Mouse (Mus musculus): ENCODE results near the gene Map3k5. TPM values are rescaled to one million over a fixed set of nuclear protein-coding genes. Genes with fewer than 3 reads are reported as not detected.

Gene Map3k5
- polyA plus RNA-seq, 1 experiment from 2014 or later, result 1.6 TPM

DNA sequence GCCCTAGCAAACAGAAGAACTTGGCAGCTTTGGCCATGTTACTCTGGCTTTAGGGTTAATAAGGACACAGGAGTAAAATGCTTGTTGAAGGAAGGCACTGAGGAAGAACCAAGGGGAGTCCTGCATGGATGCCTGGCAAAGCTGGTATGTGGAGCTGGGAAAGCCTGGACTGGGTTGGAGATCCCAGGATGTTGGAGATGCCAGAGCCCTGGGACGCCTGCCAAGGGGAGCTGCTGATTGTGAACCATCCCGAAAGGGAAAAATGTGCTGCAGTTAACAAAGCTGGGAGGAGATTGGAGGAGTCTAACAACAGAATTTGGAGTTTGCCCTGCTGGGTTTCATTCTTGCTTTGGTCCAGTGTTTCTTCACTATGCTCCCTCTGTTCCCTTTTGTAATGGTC is 97.7 kb downstream of the Map3k5 start:
- Histone ChIP-seq H3K4me1 (ENCODE audit: control insufficient read depth, insufficient read depth, low read length) (no peaks in the 10 kb centered on the region), H3K27me3 (ENCODE audit: control insufficient read depth, insufficient read depth, low read length) (no peaks in the 10 kb centered on the region), H3K4me3 (ENCODE audit: low read depth, low read length) (no peak overlapping the region), H3K4me2 (ENCODE audit: low read depth, low read length) (no peak overlapping the region), H3K9ac (replicated peaks; ENCODE audit: low read length) (no peak overlapping the region), H3K36me3 (replicated peaks; ENCODE audit: control insufficient read depth, insufficient read depth, low read depth, low read length) (no peaks in the 10 kb centered on the region), H3K9me3 (replicated peaks; ENCODE audit: control insufficient read depth, low read length) (no peaks in the 10 kb centered on the region), H3K27ac (replicated peaks; ENCODE audit: low read depth, low read length) (no peak overlapping the region)
- 93% methylated on average over 2 of the region's 2 CpGs for WGBS
- DNase-seq (ENCODE audit: low spot score), result no peak
- ATAC-seq (replicated peaks; ENCODE audit: insufficient number of reproducible peaks, low FRiP score, low TSS enrichment, low read depth), result no peak

GRCm38 (mm10) chr10:20036375-20036774 is 102.1 kb downstream of the Map3k5 start:
- DNase-seq (ENCODE audit: low spot score), result no peak
- ATAC-seq (replicated peaks; ENCODE audit: insufficient number of reproducible peaks, low FRiP score, low TSS enrichment, low read depth), result no peak
- no peaks in the 10 kb centered on the region for H3K4me1 ChIP-seq (ENCODE audit: control insufficient read depth, insufficient read depth, low read length)
- no peaks in the 10 kb centered on the region for H3K36me3 ChIP-seq (replicated peaks; ENCODE audit: control insufficient read depth, insufficient read depth, low read depth, low read length)
- WGBS, result 80% methylated on average over 2 of the region's 2 CpGs
- H3K4me3 ChIP-seq (ENCODE audit: low read depth, low read length), result no peak overlapping the region
- no peaks in the 10 kb centered on the region for H3K9me3 ChIP-seq (replicated peaks; ENCODE audit: control insufficient read depth, low read length)
- H3K4me2 ChIP-seq (ENCODE audit: low read depth, low read length), result no peak overlapping the region
- no peak overlapping the region for H3K9ac ChIP-seq (replicated peaks; ENCODE audit: low read length)
- H3K27ac ChIP-seq (replicated peaks; ENCODE audit: low read depth, low read length), result no peak overlapping the region
- H3K27me3 ChIP-seq (ENCODE audit: control insufficient read depth, insufficient read depth, low read length), result no peaks in the 10 kb centered on the region

GRCm38 (mm10) chr10:20036846-20037245 is 102.6 kb downstream of the Map3k5 start:
- Histone ChIP-seq H3K9ac (replicated peaks; ENCODE audit: low read length) (no peak overlapping the region), H3K27me3 (ENCODE audit: control insufficient read depth, insufficient read depth, low read length) (no peaks in the 10 kb centered on the region), H3K36me3 (replicated peaks; ENCODE audit: control insufficient read depth, insufficient read depth, low read depth, low read length) (no peaks in the 10 kb centered on the region), H3K4me1 (ENCODE audit: control insufficient read depth, insufficient read depth, low read length) (no peaks in the 10 kb centered on the region), H3K27ac (replicated peaks; ENCODE audit: low read depth, low read length) (no peak overlapping the region), H3K4me2 (ENCODE audit: low read depth, low read length) (no peak overlapping the region), H3K4me3 (ENCODE audit: low read depth, low read length) (no peak overlapping the region), H3K9me3 (replicated peaks; ENCODE audit: control insufficient read depth, low read length) (no peaks in the 10 kb centered on the region)
- 82% methylated on average over 7 of the region's 7 CpGs for WGBS
- ATAC-seq (replicated peaks; ENCODE audit: insufficient number of reproducible peaks, low FRiP score, low TSS enrichment, low read depth) (no peak), DNase-seq (ENCODE audit: low spot score) (no peak)

- Histone ChIP-seq H3K4me3 (ENCODE audit: low read depth, low read length) (no peak overlapping the region), H3K36me3 (replicated peaks; ENCODE audit: control insufficient read depth, insufficient read depth, low read depth, low read length) (no peaks in the 10 kb centered on the region), H3K4me2 (ENCODE audit: low read depth, low read length) (no peak overlapping the region), H3K9ac (replicated peaks; ENCODE audit: low read length) (no peak overlapping the region), H3K4me1 (ENCODE audit: control insufficient read depth, insufficient read depth, low read length) (no peaks in the 10 kb centered on the region), H3K27ac (replicated peaks; ENCODE audit: low read depth, low read length) (no peak overlapping the region), H3K27me3 (ENCODE audit: control insufficient read depth, insufficient read depth, low read length) (no peaks in the 10 kb centered on the region), H3K9me3 (replicated peaks; ENCODE audit: control insufficient read depth, low read length) (no peaks in the 10 kb centered on the region)
- DNase-seq (ENCODE audit: low spot score), result no peak
- no peak for ATAC-seq (replicated peaks; ENCODE audit: insufficient number of reproducible peaks, low FRiP score, low TSS enrichment, low read depth)
- WGBS, result 94% methylated on average over 3 of the region's 3 CpGs
Observed at GRCm38 (mm10) chr10:20039531-20039930, 105.3 kb downstream of the Map3k5 start.

- Histone ChIP-seq H3K27ac (replicated peaks; ENCODE audit: low read depth, low read length) (no peak overlapping the region), H3K9ac (replicated peaks; ENCODE audit: low read length) (no peak overlapping the region), H3K4me1 (ENCODE audit: control insufficient read depth, insufficient read depth, low read length) (no peaks in the 10 kb centered on the region), H3K9me3 (replicated peaks; ENCODE audit: control insufficient read depth, low read length) (no peaks in the 10 kb centered on the region), H3K36me3 (replicated peaks; ENCODE audit: control insufficient read depth, insufficient read depth, low read depth, low read length) (no peaks in the 10 kb centered on the region), H3K4me2 (ENCODE audit: low read depth, low read length) (no peak overlapping the region), H3K27me3 (ENCODE audit: control insufficient read depth, insufficient read depth, low read length) (no peaks in the 10 kb centered on the region), H3K4me3 (ENCODE audit: low read depth, low read length) (no peak overlapping the region)
- ATAC-seq (replicated peaks; ENCODE audit: insufficient number of reproducible peaks, low FRiP score, low TSS enrichment, low read depth) (no peak), DNase-seq (ENCODE audit: low spot score) (no peak)
- 62% methylated on average over 7 of the region's 7 CpGs for WGBS
Observed at GRCm38 (mm10) chr10:20040116-20040515, 105.8 kb downstream of the Map3k5 start.

DNA sequence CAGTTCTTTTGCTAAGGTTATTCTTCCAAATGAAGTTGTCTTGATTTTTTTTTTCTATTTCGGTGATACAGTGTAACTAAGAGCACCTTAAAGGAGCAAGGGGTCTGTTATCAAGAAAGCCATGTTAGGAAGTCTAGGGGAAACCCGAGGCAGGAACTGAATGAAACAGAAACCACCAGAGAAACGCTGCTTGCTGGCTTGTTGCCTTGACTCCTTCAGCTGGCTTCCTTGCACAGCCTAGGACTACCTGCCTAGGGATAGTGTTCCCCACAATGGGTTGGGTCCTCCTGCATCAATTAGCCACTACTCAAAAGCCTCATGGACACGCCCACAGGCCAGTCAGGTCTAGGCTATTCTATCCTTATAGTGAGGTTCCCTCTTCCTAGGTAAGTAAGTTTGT is 106.4 kb downstream of the Map3k5 start:
- Histone ChIP-seq H3K9me3 (replicated peaks; ENCODE audit: control insufficient read depth, low read length) (no peaks in the 10 kb centered on the region), H3K4me1 (ENCODE audit: control insufficient read depth, insufficient read depth, low read length) (no peaks in the 10 kb centered on the region), H3K27me3 (ENCODE audit: control insufficient read depth, insufficient read depth, low read length) (no peaks in the 10 kb centered on the region), H3K4me3 (ENCODE audit: low read depth, low read length) (no peak overlapping the region), H3K4me2 (ENCODE audit: low read depth, low read length) (no peak overlapping the region), H3K9ac (replicated peaks; ENCODE audit: low read length) (no peak overlapping the region), H3K36me3 (replicated peaks; ENCODE audit: control insufficient read depth, insufficient read depth, low read depth, low read length) (no peaks in the 10 kb centered on the region), H3K27ac (replicated peaks; ENCODE audit: low read depth, low read length) (no peak overlapping the region)
- WGBS, result 76% methylated on average over 4 of the region's 4 CpGs
- ATAC-seq (replicated peaks; ENCODE audit: insufficient number of reproducible peaks, low FRiP score, low TSS enrichment, low read depth) (no peak), DNase-seq (ENCODE audit: low spot score) (no peak)

DNA sequence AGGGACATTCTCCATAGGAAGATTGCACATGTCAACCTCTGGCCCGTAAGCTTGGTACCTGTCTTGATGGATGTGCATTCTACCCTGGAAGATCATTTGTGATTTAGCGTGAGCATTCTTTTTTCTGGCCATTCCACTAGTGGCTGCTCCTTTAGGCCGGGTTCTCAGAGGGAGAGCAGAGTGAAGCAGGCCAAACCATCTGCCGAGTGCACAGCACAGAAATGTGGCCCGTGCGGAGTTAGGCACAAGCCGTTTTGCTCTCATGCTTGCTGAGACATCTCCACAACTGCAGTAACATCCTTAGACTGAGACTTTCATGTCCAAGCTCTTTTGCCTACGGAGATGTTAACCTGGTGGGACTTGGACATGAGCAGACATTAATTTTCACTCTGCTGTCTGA is 107.8 kb downstream of the Map3k5 start:
- Histone ChIP-seq H3K4me3 (ENCODE audit: low read depth, low read length) (no peak overlapping the region), H3K9ac (replicated peaks; ENCODE audit: low read length) (no peak overlapping the region), H3K27ac (replicated peaks; ENCODE audit: low read depth, low read length) (no peak overlapping the region), H3K4me2 (ENCODE audit: low read depth, low read length) (no peak overlapping the region), H3K36me3 (replicated peaks; ENCODE audit: control insufficient read depth, insufficient read depth, low read depth, low read length) (no peaks in the 10 kb centered on the region), H3K27me3 (ENCODE audit: control insufficient read depth, insufficient read depth, low read length) (no peaks in the 10 kb centered on the region), H3K4me1 (ENCODE audit: control insufficient read depth, insufficient read depth, low read length) (no peaks in the 10 kb centered on the region), H3K9me3 (replicated peaks; ENCODE audit: control insufficient read depth, low read length) (no peaks in the 10 kb centered on the region)
- ATAC-seq (replicated peaks; ENCODE audit: insufficient number of reproducible peaks, low FRiP score, low TSS enrichment, low read depth), result no peak
- 93% methylated on average over 8 of the region's 8 CpGs for WGBS
- DNase-seq (ENCODE audit: low spot score), result no peak

DNA sequence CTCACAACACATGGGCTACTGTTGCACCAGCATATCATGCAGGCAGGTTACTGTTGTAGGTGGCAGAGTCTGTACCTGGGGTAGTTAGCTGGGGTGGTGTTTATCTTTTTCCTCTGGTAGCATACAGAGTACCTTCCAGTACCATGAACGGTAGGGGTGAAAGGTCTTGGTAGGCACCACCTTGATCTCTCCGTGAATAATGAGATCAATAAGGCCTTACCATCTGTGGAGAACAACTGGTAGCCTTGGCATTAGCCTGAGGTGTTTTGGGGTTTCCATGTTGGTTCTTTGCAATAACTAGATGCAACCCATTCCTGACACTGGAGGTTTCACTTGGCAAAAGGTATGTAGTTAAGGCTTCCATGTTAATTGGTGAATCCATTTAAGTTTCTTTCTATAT is 109.8 kb downstream of the Map3k5 start:
- Histone ChIP-seq H3K9me3 (replicated peaks; ENCODE audit: control insufficient read depth, low read length) (no peaks in the 10 kb centered on the region), H3K4me2 (ENCODE audit: low read depth, low read length) (no peak overlapping the region), H3K4me3 (ENCODE audit: low read depth, low read length) (no peak overlapping the region), H3K36me3 (replicated peaks; ENCODE audit: control insufficient read depth, insufficient read depth, low read depth, low read length) (no peaks in the 10 kb centered on the region), H3K4me1 (ENCODE audit: control insufficient read depth, insufficient read depth, low read length) (no peaks in the 10 kb centered on the region), H3K9ac (replicated peaks; ENCODE audit: low read length) (no peak overlapping the region), H3K27ac (replicated peaks; ENCODE audit: low read depth, low read length) (no peak overlapping the region), H3K27me3 (ENCODE audit: control insufficient read depth, insufficient read depth, low read length) (no peaks in the 10 kb centered on the region)
- DNase-seq (ENCODE audit: low spot score), result no peak
- 90% methylated on average over 2 of the region's 2 CpGs for WGBS
- ATAC-seq (replicated peaks; ENCODE audit: insufficient number of reproducible peaks, low FRiP score, low TSS enrichment, low read depth), result no peak

Data from embryonic facial prominence, embryonic 11.5 days (tissue).